Mouse (Mus musculus) ES-Bruce4 (cell line): ENCODE data around the gene Hectd4.

Experiments used
- CTCF ChIP-seq: IDR thresholded peaks from one replicate; pipeline ENCODE4 v1.8.1; 2011; ENCODE audit warnings: low read depth, low read length
- EP300 ChIP-seq: IDR thresholded peaks from 2 replicates; pipeline ENCODE4 v1.6.1; 2011; ENCODE audit warnings: low read depth, low read length; ENCODE audit not compliant: insufficient read depth
- POLR2A ChIP-seq: IDR thresholded peaks from one replicate; pipeline ENCODE4 v1.8.1; 2011; ENCODE audit warnings: low read length; ENCODE audit not compliant: insufficient read depth

DNA sequence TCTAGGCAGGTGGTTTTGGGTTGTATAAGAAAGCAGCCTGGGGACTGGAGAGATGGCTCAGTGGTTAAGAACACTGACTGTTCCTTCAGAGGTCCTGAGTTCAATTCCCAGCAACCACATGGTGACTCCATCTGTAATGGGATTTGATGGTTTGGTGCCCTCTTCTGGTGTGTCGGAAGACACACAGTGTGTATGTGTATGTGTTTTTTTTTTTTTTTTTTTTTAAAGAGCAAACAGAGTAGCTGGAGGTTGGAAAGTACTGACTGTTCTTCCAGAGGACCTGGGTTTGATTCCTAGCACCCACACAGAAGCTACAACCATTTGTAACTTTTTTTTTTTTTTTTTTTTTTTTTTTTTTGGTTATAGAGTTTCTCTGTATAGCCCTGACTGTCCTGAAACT lies 12.8 kb downstream of the Hectd4 start:
- TF ChIP-seq CTCF: no peak
- TF ChIP-seq POLR2A: no peak
- TF ChIP-seq EP300: no peak
